Mouse (Mus musculus): ENCODE measurements at regions not wholly inside any gene's neighbourhood (a gene's known extent, or its start where the extent isn't known, plus 50 kb on each side); places are given as distances from the start of the nearest gene placed in this dataset.

- TF ChIP-seq CTCF (IDR thresholded peaks at IDR 0.05; ENCODE audit: low read depth, low read length) (no peak), POLR2AphosphoS5 (IDR thresholded peaks at IDR 0.05; ENCODE audit: insufficient replicate concordance, low read depth, low read length) (no peak)
Observed at GRCm38 (mm10) chr14:100359881-100360280, 75.4 kb upstream of the Klf12 start.
